Mouse (Mus musculus): ENCODE results near the gene Stx11. TPM values are rescaled to one million over a fixed set of nuclear protein-coding genes. Genes with fewer than 3 reads are reported as not detected.
A peak's percentile ranks its signal among the peaks of the same experiment; 100 is the strongest.

Stx11 gene
- polyA plus RNA-seq (2012; rRNA removed): 1.4 and 1.5 TPM in 2 replicates

DNA sequence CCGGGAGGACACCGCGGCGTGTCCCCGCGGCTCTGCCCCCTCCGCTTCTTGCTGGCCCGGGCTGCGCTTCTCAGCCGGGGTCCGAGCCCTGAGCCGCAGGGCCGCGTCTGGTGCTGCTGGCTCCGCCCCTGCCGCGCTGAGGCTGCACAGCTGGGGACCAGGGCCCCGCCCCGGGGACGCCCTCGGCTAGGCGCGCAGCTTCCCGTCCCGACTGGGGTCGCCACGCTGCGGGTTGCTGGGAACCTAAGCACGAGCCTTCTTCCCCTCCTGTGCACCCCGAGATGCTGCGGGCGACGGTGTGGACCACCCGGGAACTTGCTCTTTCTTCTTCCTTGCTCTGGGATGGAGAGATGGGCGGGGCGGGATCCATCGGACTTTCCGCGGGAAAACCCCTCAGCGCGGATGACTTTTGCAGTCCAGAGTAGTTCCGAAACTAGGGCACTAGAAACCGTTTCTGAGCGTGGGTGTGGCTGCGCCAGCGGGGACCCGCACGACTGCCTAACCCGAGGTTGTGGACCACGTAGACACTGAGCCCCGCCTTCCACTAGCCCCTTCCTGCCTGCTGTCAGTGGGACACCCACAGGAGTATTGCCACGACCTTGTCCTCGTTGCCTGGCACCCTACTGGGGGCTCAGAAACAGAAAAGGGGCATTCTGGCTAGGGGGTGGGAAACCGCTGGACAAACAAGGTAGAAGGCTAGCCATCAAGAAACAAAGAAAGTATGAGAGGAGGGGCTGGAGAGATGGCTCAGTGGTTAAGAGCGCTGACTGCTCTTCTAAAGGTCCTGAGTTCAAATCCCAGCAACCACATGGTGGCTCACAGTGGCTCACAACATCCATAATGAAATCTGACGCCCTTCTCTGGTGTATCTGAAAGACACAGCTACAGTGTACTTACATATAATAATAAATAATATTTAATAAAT, at the start of gene Stx11:
Stx11 (minus strand) TSS at position 148 of the 925 bp plus-strand sequence.
- H3K4me3 ChIP-seq (ENCODE audit: insufficient read depth, low read depth, low read length): peak within 1 kb of the TSS; percentile 60
- WGBS: 9% methylated on average over 56 of the region's 56 CpGs
- H3K36me3 ChIP-seq (ENCODE audit: control insufficient read depth, insufficient read depth, low read length): no peaks in the 10 kb centered on the region
- no peak for TF ChIP-seq CTCF (conservative IDR thresholded peaks at IDR 0.05; ENCODE audit: insufficient read depth, insufficient read length, low read depth, low read length)
- TF ChIP-seq POLR2A (IDR thresholded peaks at IDR 0.05; ENCODE audit: low read depth, low read length): no peak
- H3K27me3 ChIP-seq (replicated peaks; ENCODE audit: control insufficient read depth, insufficient read depth, low read length): no peaks in the 10 kb centered on the region
- DNase-seq: peak; percentile 63
- H3K4me1 ChIP-seq (ENCODE audit: control insufficient read depth, insufficient read depth, low read length): no peaks in the 10 kb centered on the region
- H3K27ac ChIP-seq (ENCODE audit: insufficient read depth, low read depth, low read length): no peak within 1 kb of the TSS

DNA sequence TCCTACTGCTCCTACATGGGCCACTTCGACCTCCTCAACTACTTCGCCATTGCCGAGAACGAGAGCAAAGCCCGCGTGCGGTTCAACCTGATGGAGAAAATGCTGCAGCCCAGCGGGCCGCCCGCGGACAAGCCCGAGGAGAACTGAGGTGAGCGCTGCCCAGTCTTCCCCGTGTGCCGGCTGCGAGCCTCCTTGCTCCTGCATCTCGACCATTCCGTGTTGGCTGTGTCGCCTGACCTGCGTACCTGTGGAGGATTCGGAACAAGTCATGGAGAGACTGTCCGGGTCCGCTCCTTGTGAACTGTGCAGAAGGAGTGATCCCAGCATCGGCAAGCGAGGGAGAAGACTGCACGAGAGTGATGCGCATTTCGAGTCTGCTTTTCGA, 44.6 kb upstream of the Stx11 start:
- DNase-seq: no peak
- Histone ChIP-seq H3K36me3 (ENCODE audit: control insufficient read depth, insufficient read depth, low read length) (no peaks in the 10 kb centered on the region), H3K4me3 (ENCODE audit: insufficient read depth, low read depth, low read length) (peak overlapping the region; percentile 93), H3K4me1 (ENCODE audit: control insufficient read depth, insufficient read depth, low read length) (no peaks in the 10 kb centered on the region), H3K27ac (ENCODE audit: insufficient read depth, low read depth, low read length) (no peak overlapping the region), H3K27me3 (replicated peaks; ENCODE audit: control insufficient read depth, insufficient read depth, low read length) (no peaks in the 10 kb centered on the region)
- WGBS: 1% methylated on average over 29 of the region's 29 CpGs
- TF ChIP-seq POLR2A (IDR thresholded peaks at IDR 0.05; ENCODE audit: low read depth, low read length): no peak
- TF ChIP-seq CTCF (conservative IDR thresholded peaks at IDR 0.05; ENCODE audit: insufficient read depth, insufficient read length, low read depth, low read length): no peak

DNA sequence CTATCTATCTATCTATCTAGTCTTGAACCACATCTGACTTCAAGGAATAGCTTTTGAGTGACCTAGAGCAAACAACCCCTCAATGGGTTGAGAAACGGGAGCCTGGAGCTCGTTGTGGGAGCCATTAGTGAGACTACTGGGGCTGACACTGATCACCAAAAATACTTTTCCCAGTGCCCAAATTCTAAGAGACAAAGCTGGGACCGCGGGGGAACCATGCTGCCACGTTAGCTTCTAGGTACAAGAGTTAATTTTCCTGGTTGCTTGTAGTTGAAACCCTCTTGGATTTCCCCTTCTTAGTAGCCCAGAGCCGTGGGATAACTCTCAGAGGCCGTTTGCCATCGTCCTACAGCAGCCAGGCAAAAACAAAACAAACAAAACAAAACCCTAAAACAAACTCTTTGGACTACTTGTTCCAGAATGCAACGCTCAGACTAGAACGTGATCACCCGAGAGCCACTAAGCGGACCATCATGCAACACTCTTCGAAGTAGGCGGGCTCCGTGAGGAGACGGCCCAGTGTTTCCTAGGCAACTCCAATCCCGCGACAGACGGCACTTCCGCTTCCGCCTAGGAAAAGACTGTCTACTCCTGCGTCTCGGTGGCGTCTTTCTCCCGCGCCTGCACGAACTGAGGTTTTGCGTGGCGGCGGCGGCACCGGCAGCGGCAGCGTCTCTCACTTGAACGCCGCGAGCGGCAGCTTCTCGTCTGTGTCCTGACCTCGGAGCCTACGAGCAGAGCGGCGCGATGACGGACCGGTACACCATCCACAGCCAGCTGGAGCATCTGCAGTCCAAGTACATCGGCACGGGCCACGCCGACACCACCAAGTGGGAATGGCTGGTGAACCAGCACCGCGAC, 44.0 kb upstream of the Stx11 start:
- no peaks in the 10 kb centered on the region for H3K36me3 ChIP-seq (ENCODE audit: control insufficient read depth, insufficient read depth, low read length)
- H3K4me3 ChIP-seq (ENCODE audit: insufficient read depth, low read depth, low read length): peak overlapping the region; percentile 93
- TF ChIP-seq POLR2A (IDR thresholded peaks at IDR 0.05; ENCODE audit: low read depth, low read length) (no peak), CTCF (conservative IDR thresholded peaks at IDR 0.05; ENCODE audit: insufficient read depth, insufficient read length, low read depth, low read length) (no peak)
- H3K27ac ChIP-seq (ENCODE audit: insufficient read depth, low read depth, low read length): peak overlapping the region; percentile 49; the same call in 1 of the 2 replicates
- DNase-seq: peak; percentile 98
- H3K27me3 ChIP-seq (replicated peaks; ENCODE audit: control insufficient read depth, insufficient read depth, low read length): no peaks in the 10 kb centered on the region
- H3K4me1 ChIP-seq (ENCODE audit: control insufficient read depth, insufficient read depth, low read length): no peaks in the 10 kb centered on the region
- WGBS: 3% methylated on average over 52 of the region's 52 CpGs

DNA sequence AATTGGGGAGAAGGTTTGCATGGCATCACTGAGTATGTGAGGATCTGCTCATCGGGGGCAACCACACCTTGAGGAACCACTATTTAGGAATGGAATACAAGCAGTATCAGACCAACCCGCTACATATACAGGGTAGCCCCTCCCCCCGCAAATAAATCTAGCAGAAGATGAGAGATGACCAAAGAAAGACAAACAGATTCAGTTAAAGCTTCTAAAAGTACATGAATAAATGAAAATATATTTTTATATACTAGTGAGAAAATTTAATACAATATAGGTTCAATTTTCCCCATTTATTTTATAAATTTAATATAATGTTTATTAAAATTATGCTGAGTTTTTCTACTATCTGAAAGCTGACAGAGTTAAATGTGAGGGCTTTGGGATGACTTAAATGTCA, 40.9 kb upstream of the Stx11 start, which contains the start of gene Sf3b5:
Sf3b5 (plus strand) TSS at position 301 of the 400 bp plus-strand sequence.
- 91% methylated on average over 3 of the region's 3 CpGs for WGBS
- Histone ChIP-seq H3K27ac (ENCODE audit: insufficient read depth, low read depth, low read length) (no peak within 1 kb of the TSS), H3K4me3 (ENCODE audit: insufficient read depth, low read depth, low read length) (no peak within 1 kb of the TSS), H3K27me3 (replicated peaks; ENCODE audit: control insufficient read depth, insufficient read depth, low read length) (no peaks in the 10 kb centered on the region), H3K4me1 (ENCODE audit: control insufficient read depth, insufficient read depth, low read length) (no peaks in the 10 kb centered on the region), H3K36me3 (ENCODE audit: control insufficient read depth, insufficient read depth, low read length) (no peaks in the 10 kb centered on the region)
- DNase-seq: no peak
- no peak for TF ChIP-seq POLR2A (IDR thresholded peaks at IDR 0.05; ENCODE audit: low read depth, low read length)
- no peak for TF ChIP-seq CTCF (conservative IDR thresholded peaks at IDR 0.05; ENCODE audit: insufficient read depth, insufficient read length, low read depth, low read length)

DNA sequence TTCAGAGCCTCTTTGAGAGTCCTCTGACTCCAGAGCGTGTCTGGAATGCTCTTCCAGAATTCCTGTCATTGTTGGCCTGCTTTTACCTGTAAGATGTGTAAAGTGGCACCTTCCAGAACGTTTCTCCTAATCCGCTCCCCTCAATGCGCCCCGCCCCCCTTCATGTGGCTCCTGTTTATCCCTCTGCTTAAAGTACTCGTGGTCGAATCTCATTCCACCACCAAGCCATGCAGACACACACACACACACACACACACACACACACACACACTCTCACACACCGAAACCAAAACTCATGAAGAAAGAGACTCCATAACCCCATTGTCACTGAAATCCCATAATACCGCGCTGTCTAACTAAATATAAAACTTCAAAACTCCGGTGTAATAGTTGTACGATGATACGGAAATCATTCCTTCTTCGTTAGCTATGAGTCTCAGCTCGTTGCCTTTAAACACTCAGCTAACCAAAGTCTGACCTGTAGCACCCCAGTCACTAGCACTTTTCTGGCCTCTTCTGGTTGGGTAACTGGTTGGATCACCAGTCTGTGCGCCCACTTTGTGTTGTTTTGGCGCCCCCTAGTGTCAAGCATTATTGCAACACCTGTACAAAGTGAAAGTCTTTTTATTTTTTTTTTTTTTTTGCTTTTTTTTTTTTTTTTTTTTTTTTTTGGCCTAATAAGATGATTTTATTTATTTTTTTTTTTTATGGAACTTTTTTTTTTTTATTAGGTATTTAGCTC, 32.8 kb upstream of the Stx11 start:
- Histone ChIP-seq H3K4me1 (ENCODE audit: control insufficient read depth, insufficient read depth, low read length) (no peaks in the 10 kb centered on the region), H3K27me3 (replicated peaks; ENCODE audit: control insufficient read depth, insufficient read depth, low read length) (no peaks in the 10 kb centered on the region), H3K36me3 (ENCODE audit: control insufficient read depth, insufficient read depth, low read length) (no peaks in the 10 kb centered on the region), H3K4me3 (ENCODE audit: insufficient read depth, low read depth, low read length) (0 out of 2 replicates have a peak overlapping the region, but pooled peaks have one; percentile 5), H3K27ac (ENCODE audit: insufficient read depth, low read depth, low read length) (peak overlapping the region; percentile 42; the same call in 1 of the 2 replicates)
- TF ChIP-seq POLR2A (IDR thresholded peaks at IDR 0.05; ENCODE audit: low read depth, low read length) (no peak), CTCF (conservative IDR thresholded peaks at IDR 0.05; ENCODE audit: insufficient read depth, insufficient read length, low read depth, low read length) (peak; percentile 87)
- DNase-seq: peak; percentile 91
- WGBS: 34% methylated on average over 17 of the region's 17 CpGs

DNA sequence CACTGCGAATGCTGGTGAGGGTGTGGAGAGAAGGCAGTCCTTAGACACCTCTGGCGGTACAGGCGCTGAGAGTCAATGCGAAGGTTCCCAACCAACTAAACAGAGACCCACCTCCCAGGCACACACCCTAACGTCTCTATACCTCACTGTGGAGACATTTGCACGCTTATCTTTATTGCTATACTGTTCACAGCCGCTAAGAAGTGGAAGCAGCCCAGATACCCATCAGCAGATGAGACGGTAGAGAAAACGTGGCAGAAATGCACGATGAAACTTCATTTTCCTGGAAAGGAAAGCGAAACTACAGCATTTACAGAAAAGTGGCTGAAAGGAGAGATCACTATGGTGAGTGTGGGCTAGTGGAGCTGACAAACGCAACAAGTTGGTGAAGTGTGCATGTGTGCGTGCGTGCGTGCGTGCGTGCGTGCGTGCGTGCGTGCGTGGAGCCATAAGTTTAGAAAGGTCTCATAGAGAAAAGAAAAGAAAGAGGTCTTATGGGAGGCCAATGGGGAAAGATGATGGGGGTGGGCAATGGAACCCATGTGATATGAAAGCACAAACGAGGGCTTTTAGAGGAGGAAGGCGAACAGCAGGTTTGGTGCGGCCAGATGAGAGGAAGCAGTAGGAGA, 29.4 kb upstream of the Stx11 start:
- no peaks in the 10 kb centered on the region for H3K4me1 ChIP-seq (ENCODE audit: control insufficient read depth, insufficient read depth, low read length)
- no peak overlapping the region for H3K27ac ChIP-seq (ENCODE audit: insufficient read depth, low read depth, low read length)
- H3K4me3 ChIP-seq (ENCODE audit: insufficient read depth, low read depth, low read length): no peak overlapping the region
- TF ChIP-seq POLR2A (IDR thresholded peaks at IDR 0.05; ENCODE audit: low read depth, low read length): no peak
- TF ChIP-seq CTCF (conservative IDR thresholded peaks at IDR 0.05; ENCODE audit: insufficient read depth, insufficient read length, low read depth, low read length): no peak
- H3K27me3 ChIP-seq (replicated peaks; ENCODE audit: control insufficient read depth, insufficient read depth, low read length): no peaks in the 10 kb centered on the region
- no peak for DNase-seq
- no peaks in the 10 kb centered on the region for H3K36me3 ChIP-seq (ENCODE audit: control insufficient read depth, insufficient read depth, low read length)
- 88% methylated on average over 25 of the region's 25 CpGs for WGBS
